ENCODE assay signal across 9 mouse cellular contexts in the genomic region with DNA sequence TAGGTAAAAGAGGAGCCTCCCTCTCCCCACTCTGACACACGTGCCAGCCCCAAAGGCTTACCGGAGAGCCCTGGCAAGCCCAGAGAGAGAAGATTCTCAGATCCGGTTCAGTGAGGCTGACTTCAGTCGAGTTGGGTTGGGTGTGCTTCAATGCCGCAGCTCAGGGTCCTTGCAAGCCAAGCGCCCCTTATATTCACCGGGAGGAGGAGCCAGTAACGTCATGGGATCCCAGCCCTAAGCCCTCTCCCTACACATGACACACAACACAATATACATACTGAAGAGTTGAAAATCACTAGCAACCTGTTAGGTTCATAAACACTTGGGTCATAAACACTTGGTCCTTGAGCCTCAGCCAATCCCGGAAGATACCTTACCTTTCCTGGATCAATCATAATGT. TPM values are rescaled to one million over a fixed set of nuclear protein-coding genes. Genes with fewer than 3 reads are reported as not detected.
A peak's percentile ranks its signal among the peaks of the same experiment; 100 is the strongest.
ATAC-seq lines count a peak whose summit lies in the region.
"Not testable (repeated sequence)": the region's sequence is repeated elsewhere in the genome, so short reads cannot be mapped to it uniquely, and the experiment has no call there.
"Had no signal": no experiment of that assay in that cellular context is flagged by ENCODE, and none has a peak within 500 bp of the region (broad histone marks: within the 10 kb centered on the region; RNA-seq: fewer than 3 reads in every experiment).

No protein-coding gene starts in this region.

- peak overlapping the region; percentile 31 for H3K4me3 ChIP-seq in forebrain, embryonic 12.5 days (replicated peaks)
- peak overlapping the region; percentile 37 for H3K4me3 ChIP-seq in heart, embryonic 15.5 days
- H3K4me3 ChIP-seq in intestine, embryonic 15.5 days (replicated peaks): peak overlapping the region; percentile 24
- H3K4me3 ChIP-seq in limb, embryonic 13.5 days: peak overlapping the region; percentile 34
- peak overlapping the region; percentile 28 for H3K4me3 ChIP-seq in lung, embryonic 16.5 days (ENCODE audit: low read length)
- H3K4me3 ChIP-seq in neural tube, embryonic 12.5 days: not testable (repeated sequence)

- peaks cover 28% of the 10 kb centered on the region for H3K27me3 ChIP-seq in forebrain, embryonic 12.5 days
- 0 out of 2 replicates have a peak, but pooled peaks cover 13% of the 10 kb centered on the region for H3K27me3 ChIP-seq in heart, embryonic 15.5 days
- H3K27me3 ChIP-seq in intestine, embryonic 15.5 days (replicated peaks); lung, embryonic 16.5 days (ENCODE audit: control insufficient read depth, insufficient read depth, low read depth, low read length); neural tube, embryonic 12.5 days (replicated peaks): not testable (repeated sequence)
- H3K27me3 ChIP-seq in limb, embryonic 13.5 days: peaks cover 39% of the 10 kb centered on the region

- 12% methylated on average over 9 of the region's 9 CpGs for WGBS in forebrain, embryonic 12.5 days
- 9% methylated on average over 9 of the region's 9 CpGs for WGBS in heart, embryonic 15.5 days
- WGBS in intestine, embryonic 15.5 days: 28% methylated on average over 9 of the region's 9 CpGs
- 22% methylated on average over 9 of the region's 9 CpGs for WGBS in limb, embryonic 13.5 days
- WGBS in lung, embryonic 16.5 days: 17% methylated on average over 7 of the region's 9 CpGs
- WGBS in neural tube, embryonic 12.5 days: 23% methylated on average over 9 of the region's 9 CpGs

- not testable (repeated sequence) for H3K4me1 ChIP-seq in forebrain, embryonic 12.5 days; heart, embryonic 15.5 days (replicated peaks); intestine, embryonic 15.5 days (replicated peaks); limb, embryonic 13.5 days; lung, embryonic 16.5 days (replicated peaks; ENCODE audit: control insufficient read depth, insufficient read depth, low read length); neural tube, embryonic 12.5 days

- ATAC-seq in common myeloid progenitor, adult 5-6 weeks (replicated peaks; ENCODE audit: low read depth, poor library complexity, severe bottlenecking): 0 out of 2 replicates have a peak, but pooled peaks have one; percentile 8
- not testable (repeated sequence) for ATAC-seq in forebrain, embryonic 12.5 days (ENCODE audit: low FRiP score); heart, embryonic 15.5 days (replicated peaks; ENCODE audit: insufficient number of reproducible peaks, insufficient read depth, low FRiP score, low read depth); intestine, embryonic 15.5 days; limb, embryonic 13.5 days (ENCODE audit: low FRiP score, low read depth); lung, embryonic 16.5 days (ENCODE audit: low read depth); neural tube, embryonic 12.5 days (ENCODE audit: low FRiP score, low read depth)

- H3K9me3 ChIP-seq in forebrain, embryonic 12.5 days; heart, embryonic 15.5 days (replicated peaks); intestine, embryonic 15.5 days; limb, embryonic 13.5 days; lung, embryonic 16.5 days (ENCODE audit: control insufficient read depth, low read length); neural tube, embryonic 12.5 days: not testable (repeated sequence)

- H3K4me2 ChIP-seq in forebrain, embryonic 12.5 days: peak overlapping the region; percentile 59
- peak overlapping the region; percentile 64 for H3K4me2 ChIP-seq in heart, embryonic 15.5 days
- peak overlapping the region; percentile 56 for H3K4me2 ChIP-seq in intestine, embryonic 15.5 days (replicated peaks)
- peak overlapping the region; percentile 65 for H3K4me2 ChIP-seq in limb, embryonic 13.5 days (replicated peaks)
- H3K4me2 ChIP-seq in lung, embryonic 16.5 days (ENCODE audit: low read depth, low read length): peak overlapping the region; percentile 53
- peak overlapping the region; percentile 59 for H3K4me2 ChIP-seq in neural tube, embryonic 12.5 days (replicated peaks)

- H3K36me3 ChIP-seq in forebrain, embryonic 12.5 days (replicated peaks); heart, embryonic 15.5 days; intestine, embryonic 15.5 days; limb, embryonic 13.5 days; lung, embryonic 16.5 days (ENCODE audit: control insufficient read depth, insufficient read depth, low read length); neural tube, embryonic 12.5 days: not testable (repeated sequence)

- not testable (repeated sequence) for H3K9ac ChIP-seq in forebrain, embryonic 12.5 days; heart, embryonic 15.5 days; intestine, embryonic 15.5 days; limb, embryonic 13.5 days; lung, embryonic 16.5 days (ENCODE audit: low read length); neural tube, embryonic 12.5 days

- H3K27ac ChIP-seq in forebrain, embryonic 12.5 days; heart, embryonic 15.5 days; intestine, embryonic 15.5 days; limb, embryonic 13.5 days; lung, embryonic 16.5 days (ENCODE audit: low read length); neural tube, embryonic 12.5 days: not testable (repeated sequence)

RNA-seq across cellular contexts. Expression of a gene that starts 0.6 kb away (rescaled TPM):
- total RNA-seq in common myeloid progenitor, adult 5-6 weeks (2017): 0.09 TPM in 1 of 2 replicates, not detected in the other
- 1.3 and 1.8 TPM in 2 replicates for polyA plus RNA-seq in forebrain, embryonic 12.5 days (2016; fragmentation: Nextera tagmentation; extraction: Ambion mirVana)
- 0.26 and 0.80 TPM in 2 replicates for polyA plus RNA-seq in heart, embryonic 15.5 days (2015; fragmentation: Nextera tagmentation; extraction: Ambion mirVana)
- 1.5 and 1.6 TPM in 2 replicates for polyA plus RNA-seq in intestine, embryonic 15.5 days (2015; fragmentation: Nextera tagmentation; extraction: Ambion mirVana)
- polyA plus RNA-seq in limb, embryonic 13.5 days (2015; fragmentation: Nextera tagmentation; extraction: Ambion mirVana): 1.7 and 1.9 TPM in 2 replicates
- polyA plus RNA-seq in lung, embryonic 16.5 days (2015; fragmentation: Nextera tagmentation; extraction: Ambion mirVana): 0.67 and 0.74 TPM in 2 replicates
- 0.78 and 0.94 TPM in 2 replicates for polyA plus RNA-seq in neural tube, embryonic 12.5 days (2016; fragmentation: Nextera tagmentation; extraction: Ambion mirVana)
- total RNA-seq: gastrocnemius, adult 2 months had no signal
- polyA plus RNA-seq: G1E had no signal

RNA-seq across cellular contexts. Expression of a gene that starts 25.7 kb away (rescaled TPM):
- total RNA-seq in common myeloid progenitor, adult 5-6 weeks (2017): not detected in 2 replicates
- not detected in 2 replicates for polyA plus RNA-seq in forebrain, embryonic 12.5 days (2016; fragmentation: Nextera tagmentation; extraction: Ambion mirVana)
- 0.29 and 0.45 TPM in 2 replicates for polyA plus RNA-seq in heart, embryonic 15.5 days (2015; fragmentation: Nextera tagmentation; extraction: Ambion mirVana)
- 0.14 and 0.23 TPM in 2 replicates for polyA plus RNA-seq in intestine, embryonic 15.5 days (2015; fragmentation: Nextera tagmentation; extraction: Ambion mirVana)
- polyA plus RNA-seq in limb, embryonic 13.5 days (2015; fragmentation: Nextera tagmentation; extraction: Ambion mirVana): 0.06 TPM in 1 of 2 replicates, not detected in the other
- polyA plus RNA-seq in lung, embryonic 16.5 days (2015; fragmentation: Nextera tagmentation; extraction: Ambion mirVana): 0.25 and 0.33 TPM in 2 replicates
- 0.11 TPM in 1 of 2 replicates, not detected in the other for polyA plus RNA-seq in neural tube, embryonic 12.5 days (2016; fragmentation: Nextera tagmentation; extraction: Ambion mirVana)
- total RNA-seq: G1E; gastrocnemius, adult 2 months had no signal
- polyA plus RNA-seq: G1E had no signal
